Mouse (Mus musculus): ENCODE data around the gene Nr3c2. TPM values are rescaled to one million over a fixed set of nuclear protein-coding genes. Genes with fewer than 3 reads are reported as not detected.

Gene Nr3c2
- polyA plus RNA-seq, 1 experiment from 2014 or later = 1.2 TPM

- no peaks in the 10 kb centered on the region for H3K27me3 ChIP-seq (ENCODE audit: control insufficient read depth, insufficient read depth, low read length)
- DNase-seq (ENCODE audit: low spot score, missing footprints) = no peak
- H3K9me3 ChIP-seq (ENCODE audit: control insufficient read depth, low read length) = no peaks in the 10 kb centered on the region
- ATAC-seq (ENCODE audit: low FRiP score) = no peak
- H3K27ac ChIP-seq (ENCODE audit: low read depth, low read length) = no peak overlapping the region
- H3K36me3 ChIP-seq (ENCODE audit: control insufficient read depth, insufficient read depth, low read length) = no peaks in the 10 kb centered on the region
- no peaks in the 10 kb centered on the region for H3K4me1 ChIP-seq (ENCODE audit: control insufficient read depth, insufficient read depth, low read length)
- 67% methylated on average over 3 of the region's 3 CpGs for WGBS
- H3K4me3 ChIP-seq (ENCODE audit: low read depth, low read length) = no peak overlapping the region
- no peak overlapping the region for H3K4me2 ChIP-seq
- H3K9ac ChIP-seq (ENCODE audit: low read length) = no peak overlapping the region
Observed at GRCm38 (mm10) chr8:77279977-77280376, 380.7 kb downstream of the Nr3c2 start.

GRCm38 (mm10) chr8:77282605-77283236 lies 383.5 kb downstream of the Nr3c2 start:
- Histone ChIP-seq H3K4me3 (ENCODE audit: low read depth, low read length) (no peak overlapping the region), H3K9me3 (ENCODE audit: control insufficient read depth, low read length) (no peaks in the 10 kb centered on the region), H3K9ac (ENCODE audit: low read length) (no peak overlapping the region), H3K4me1 (ENCODE audit: control insufficient read depth, insufficient read depth, low read length) (no peaks in the 10 kb centered on the region), H3K27me3 (ENCODE audit: control insufficient read depth, insufficient read depth, low read length) (no peaks in the 10 kb centered on the region), H3K4me2 (no peak overlapping the region), H3K27ac (ENCODE audit: low read depth, low read length) (no peak overlapping the region), H3K36me3 (ENCODE audit: control insufficient read depth, insufficient read depth, low read length) (no peaks in the 10 kb centered on the region)
- WGBS = 86% methylated on average over 7 of the region's 7 CpGs
- no peak for DNase-seq (ENCODE audit: low spot score, missing footprints)
- no peak for ATAC-seq (ENCODE audit: low FRiP score)

- H3K9ac ChIP-seq (ENCODE audit: low read length) = no peak overlapping the region
- H3K9me3 ChIP-seq (ENCODE audit: control insufficient read depth, low read length) = no peaks in the 10 kb centered on the region
- H3K27ac ChIP-seq (ENCODE audit: low read depth, low read length) = no peak overlapping the region
- no peak for ATAC-seq (ENCODE audit: low FRiP score)
- no peaks in the 10 kb centered on the region for H3K36me3 ChIP-seq (ENCODE audit: control insufficient read depth, insufficient read depth, low read length)
- H3K4me2 ChIP-seq = no peak overlapping the region
- no peak overlapping the region for H3K4me3 ChIP-seq (ENCODE audit: low read depth, low read length)
- WGBS = 85% methylated on average over 3 of the region's 3 CpGs
- no peak for DNase-seq (ENCODE audit: low spot score, missing footprints)
- no peaks in the 10 kb centered on the region for H3K27me3 ChIP-seq (ENCODE audit: control insufficient read depth, insufficient read depth, low read length)
- H3K4me1 ChIP-seq (ENCODE audit: control insufficient read depth, insufficient read depth, low read length) = no peaks in the 10 kb centered on the region
Observed at GRCm38 (mm10) chr8:77284473-77284872, 385.2 kb downstream of the Nr3c2 start.

DNA sequence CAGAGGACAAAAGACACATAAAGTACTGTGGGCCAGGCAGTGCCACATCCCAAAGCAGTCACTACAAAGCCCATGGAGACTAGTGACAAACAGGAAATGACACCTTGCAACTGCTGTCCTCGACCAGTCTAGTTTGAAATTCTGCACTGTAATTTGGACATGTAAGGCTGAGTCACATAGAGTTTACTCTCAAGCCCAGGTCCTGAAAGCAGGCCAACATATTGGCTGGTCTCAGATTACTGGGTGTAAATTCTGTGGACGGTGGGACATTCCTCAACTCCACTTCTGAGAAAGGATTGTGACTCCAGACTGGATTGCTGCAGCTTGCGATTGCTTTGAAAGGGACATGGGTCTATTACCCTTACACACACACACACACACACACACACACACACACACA lies 388.8 kb downstream of the Nr3c2 start:
- Histone ChIP-seq H3K4me3 (ENCODE audit: low read depth, low read length) (no peak overlapping the region), H3K27me3 (ENCODE audit: control insufficient read depth, insufficient read depth, low read length) (no peaks in the 10 kb centered on the region), H3K27ac (ENCODE audit: low read depth, low read length) (no peak overlapping the region), H3K9ac (ENCODE audit: low read length) (no peak overlapping the region), H3K36me3 (ENCODE audit: control insufficient read depth, insufficient read depth, low read length) (no peaks in the 10 kb centered on the region), H3K9me3 (ENCODE audit: control insufficient read depth, low read length) (no peaks in the 10 kb centered on the region), H3K4me2 (no peak overlapping the region), H3K4me1 (ENCODE audit: control insufficient read depth, insufficient read depth, low read length) (no peaks in the 10 kb centered on the region)
- ATAC-seq (ENCODE audit: low FRiP score) = no peak
- 85% methylated on average over 3 of the region's 3 CpGs for WGBS
- no peak for DNase-seq (ENCODE audit: low spot score, missing footprints)

GRCm38 (mm10) chr8:77288492-77288891 lies 389.2 kb downstream of the Nr3c2 start:
- 93% methylated on average over 12 of the region's 12 CpGs for WGBS
- ATAC-seq (ENCODE audit: low FRiP score) = no peak
- no peak overlapping the region for H3K9ac ChIP-seq (ENCODE audit: low read length)
- no peak overlapping the region for H3K4me2 ChIP-seq
- H3K36me3 ChIP-seq (ENCODE audit: control insufficient read depth, insufficient read depth, low read length) = no peaks in the 10 kb centered on the region
- no peak for DNase-seq (ENCODE audit: low spot score, missing footprints)
- no peaks in the 10 kb centered on the region for H3K27me3 ChIP-seq (ENCODE audit: control insufficient read depth, insufficient read depth, low read length)
- H3K27ac ChIP-seq (ENCODE audit: low read depth, low read length) = no peak overlapping the region
- no peak overlapping the region for H3K4me3 ChIP-seq (ENCODE audit: low read depth, low read length)
- H3K4me1 ChIP-seq (ENCODE audit: control insufficient read depth, insufficient read depth, low read length) = no peaks in the 10 kb centered on the region
- H3K9me3 ChIP-seq (ENCODE audit: control insufficient read depth, low read length) = no peaks in the 10 kb centered on the region

DNA sequence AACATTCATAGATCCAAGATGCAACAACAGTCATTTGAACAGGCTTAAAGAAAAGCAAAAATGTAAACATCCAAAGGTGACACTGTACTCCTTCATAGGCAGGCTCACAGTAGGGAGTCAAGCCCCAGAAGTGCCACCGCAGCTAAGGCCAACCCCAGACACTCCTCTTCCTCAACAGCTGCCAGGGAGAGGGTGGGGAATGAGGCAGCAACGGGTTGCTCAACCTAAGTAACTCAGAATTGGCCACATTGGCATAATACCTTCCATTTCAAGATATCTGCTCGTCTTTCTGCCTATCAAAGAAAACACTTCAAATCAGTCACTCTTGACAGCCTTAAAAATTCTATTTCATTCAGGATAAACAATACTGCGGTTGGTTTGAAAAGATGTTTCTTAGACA lies 392.9 kb downstream of the Nr3c2 start:
- H3K27me3 ChIP-seq (ENCODE audit: control insufficient read depth, insufficient read depth, low read length) = no peaks in the 10 kb centered on the region
- H3K4me1 ChIP-seq (ENCODE audit: control insufficient read depth, insufficient read depth, low read length) = no peaks in the 10 kb centered on the region
- H3K9me3 ChIP-seq (ENCODE audit: control insufficient read depth, low read length) = peaks cover 5% of the 10 kb centered on the region; the same call in 1 of the 2 replicates
- ATAC-seq (ENCODE audit: low FRiP score) (no peak), DNase-seq (ENCODE audit: low spot score, missing footprints) (no peak)
- WGBS = 72% methylated on average over 4 of the region's 4 CpGs
- no peak overlapping the region for H3K4me2 ChIP-seq
- H3K36me3 ChIP-seq (ENCODE audit: control insufficient read depth, insufficient read depth, low read length) = no peaks in the 10 kb centered on the region
- no peak overlapping the region for H3K4me3 ChIP-seq (ENCODE audit: low read depth, low read length)
- H3K9ac ChIP-seq (ENCODE audit: low read length) = no peak overlapping the region
- H3K27ac ChIP-seq (ENCODE audit: low read depth, low read length) = no peak overlapping the region

GRCm38 (mm10) chr8:77292649-77293048 lies 393.4 kb downstream of the Nr3c2 start:
- Histone ChIP-seq H3K4me2 (no peak overlapping the region), H3K36me3 (ENCODE audit: control insufficient read depth, insufficient read depth, low read length) (no peaks in the 10 kb centered on the region), H3K4me3 (ENCODE audit: low read depth, low read length) (no peak overlapping the region), H3K9ac (ENCODE audit: low read length) (no peak overlapping the region), H3K9me3 (ENCODE audit: control insufficient read depth, low read length) (peaks cover 5% of the 10 kb centered on the region; the same call in 1 of the 2 replicates), H3K27ac (ENCODE audit: low read depth, low read length) (no peak overlapping the region), H3K4me1 (ENCODE audit: control insufficient read depth, insufficient read depth, low read length) (no peaks in the 10 kb centered on the region), H3K27me3 (ENCODE audit: control insufficient read depth, insufficient read depth, low read length) (no peaks in the 10 kb centered on the region)
- no peak for DNase-seq (ENCODE audit: low spot score, missing footprints)
- WGBS = 72% methylated on average over 11 of the region's 11 CpGs
- no peak for ATAC-seq (ENCODE audit: low FRiP score)

GRCm38 (mm10) chr8:77294599-77294998 lies 395.4 kb downstream of the Nr3c2 start:
- Histone ChIP-seq H3K27me3 (ENCODE audit: control insufficient read depth, insufficient read depth, low read length) (no peaks in the 10 kb centered on the region), H3K4me3 (ENCODE audit: low read depth, low read length) (no peak overlapping the region), H3K27ac (ENCODE audit: low read depth, low read length) (no peak overlapping the region), H3K4me2 (no peak overlapping the region), H3K9me3 (ENCODE audit: control insufficient read depth, low read length) (peaks cover 5% of the 10 kb centered on the region; the same call in 1 of the 2 replicates), H3K9ac (ENCODE audit: low read length) (no peak overlapping the region), H3K36me3 (ENCODE audit: control insufficient read depth, insufficient read depth, low read length) (no peaks in the 10 kb centered on the region), H3K4me1 (ENCODE audit: control insufficient read depth, insufficient read depth, low read length) (no peaks in the 10 kb centered on the region)
- DNase-seq (ENCODE audit: low spot score, missing footprints) = no peak
- 95% methylated on average over 11 of the region's 11 CpGs for WGBS
- ATAC-seq (ENCODE audit: low FRiP score) = no peak

Measured in midbrain, embryonic 11.5 days (tissue).